Mouse (Mus musculus): ENCODE results near the gene Itpr1.

The Itpr1 gene

GRCm38 (mm10) chr6:108282131-108282530, 69.2 kb downstream of the Itpr1 start:
- no peak for DNase-seq

- peak; percentile 37 for DNase-seq
Observed at GRCm38 (mm10) chr6:108282621-108283020, 69.7 kb downstream of the Itpr1 start.

GRCm38 (mm10) chr6:108284688-108285087, 71.8 kb downstream of the Itpr1 start:
- no peak for DNase-seq

GRCm38 (mm10) chr6:108288979-108289378, 76.1 kb downstream of the Itpr1 start:
- DNase-seq: no peak

GRCm38 (mm10) chr6:108290978-108291377, 78.1 kb downstream of the Itpr1 start:
- no peak for DNase-seq

- DNase-seq: no peak
Observed at GRCm38 (mm10) chr6:108291556-108291955, 78.7 kb downstream of the Itpr1 start.

- no peak for DNase-seq
Observed at GRCm38 (mm10) chr6:108301856-108302255, 89.0 kb downstream of the Itpr1 start.

GRCm38 (mm10) chr6:108303619-108304567, 91.0 kb downstream of the Itpr1 start:
- DNase-seq: no peak

GRCm38 (mm10) chr6:108305171-108305779, 92.4 kb downstream of the Itpr1 start:
- peak; percentile 21 for DNase-seq

GRCm38 (mm10) chr6:108306240-108306639, 93.3 kb downstream of the Itpr1 start:
- DNase-seq: peak; percentile 75

GRCm38 (mm10) chr6:108306910-108307584, 94.2 kb downstream of the Itpr1 start:
- DNase-seq: peak; percentile 39

GRCm38 (mm10) chr6:108307770-108308169, 94.9 kb downstream of the Itpr1 start:
- DNase-seq: no peak

- no peak for DNase-seq
Observed at GRCm38 (mm10) chr6:108309391-108310182, 96.7 kb downstream of the Itpr1 start.

GRCm38 (mm10) chr6:108313056-108313455, 100.2 kb downstream of the Itpr1 start:
- no peak for DNase-seq

GRCm38 (mm10) chr6:108313997-108314396, 101.1 kb downstream of the Itpr1 start:
- DNase-seq: no peak

- peak; percentile 52 for DNase-seq
Observed at GRCm38 (mm10) chr6:108316268-108316824, 103.5 kb downstream of the Itpr1 start.

- DNase-seq: no peak
Observed at GRCm38 (mm10) chr6:108316951-108317350, 104.1 kb downstream of the Itpr1 start.

GRCm38 (mm10) chr6:108321653-108322052, 108.8 kb downstream of the Itpr1 start:
- no peak for DNase-seq

GRCm38 (mm10) chr6:108324464-108325025, 111.6 kb downstream of the Itpr1 start:
- no peak for DNase-seq

- no peak for DNase-seq
Observed at GRCm38 (mm10) chr6:108325400-108325799, 112.5 kb downstream of the Itpr1 start.

- DNase-seq: no peak
Observed at GRCm38 (mm10) chr6:108325948-108326411, 113.1 kb downstream of the Itpr1 start.

- no peak for DNase-seq
Observed at GRCm38 (mm10) chr6:108326751-108327161, 113.9 kb downstream of the Itpr1 start.
